ENCODE assay signal across 20 mouse cellular contexts in genomic region chr2:46883216-46883615, GRCm38 (mm10).
"Had no signal": no experiment of that assay in that cellular context is flagged by ENCODE, and none has a peak within 500 bp of the region (broad histone marks: within the 10 kb centered on the region; RNA-seq: fewer than 3 reads in every experiment).

No protein-coding gene starts in this region.

- ATAC-seq: intestine, embryonic 15.5 days had no signal

- DNase-seq: kidney, adult 11 months; kidney, adult 8-10 months; kidney, postnatal 10 days; kidney, postnatal 36 days; liver; liver, embryonic 13.5 days; lung, adult 2 months; lung, postnatal 14 days; lung, postnatal 4 days; midbrain, embryonic 14.5 days; right cerebral cortex, adult 18-20 months; right cerebral cortex, postnatal 14 days; right cerebral cortex, postnatal 4 days; thymus, adult 18-20 months; thymus, postnatal 36 days had no signal

- H3K4me3 ChIP-seq: intestine, embryonic 15.5 days; kidney, embryonic 15.5 days; limb, embryonic 10.5 days; limb, embryonic 13.5 days; liver, embryonic 13.5 days had no signal

- H3K27me3 ChIP-seq: intestine, embryonic 15.5 days; kidney, embryonic 15.5 days; limb, embryonic 13.5 days; liver, embryonic 13.5 days had no signal

- H3K4me1 ChIP-seq: intestine, embryonic 15.5 days; kidney, embryonic 15.5 days; limb, embryonic 10.5 days; limb, embryonic 13.5 days; liver, embryonic 13.5 days had no signal

- H3K9me3 ChIP-seq: intestine, embryonic 15.5 days; kidney, embryonic 15.5 days; limb, embryonic 10.5 days; limb, embryonic 13.5 days; liver, embryonic 13.5 days had no signal

- H3K9ac ChIP-seq: intestine, embryonic 15.5 days; kidney, embryonic 15.5 days; limb, embryonic 13.5 days; liver, embryonic 13.5 days had no signal

- H3K36me3 ChIP-seq: intestine, embryonic 15.5 days; kidney, embryonic 15.5 days; limb, embryonic 10.5 days; limb, embryonic 13.5 days; liver, embryonic 13.5 days had no signal

- H3K27ac ChIP-seq: intestine, embryonic 15.5 days; kidney, embryonic 15.5 days; limb, embryonic 10.5 days; limb, embryonic 13.5 days; liver, embryonic 13.5 days had no signal

- H3K4me2 ChIP-seq: intestine, embryonic 15.5 days; kidney, embryonic 15.5 days; limb, embryonic 13.5 days; liver, embryonic 13.5 days; midbrain, embryonic 11.5 days had no signal
